Mouse (Mus musculus): ENCODE data around the gene Mrfap1.

- no peak for TF ChIP-seq CTCF (IDR thresholded peaks at IDR 0.05; ENCODE audit: borderline replicate concordance, control insufficient read depth, extremely low read depth, insufficient read depth, low read length, poor library complexity)
- no peak for TF ChIP-seq POLR2A (IDR thresholded peaks at IDR 0.05; ENCODE audit: control insufficient read depth, extremely low read depth, insufficient read depth, low read length, poor library complexity)
Measured at GRCm38 (mm10) chr5:36772586-36772985, 24.0 kb downstream of the Mrfap1 start.

Data from thymus, adult 2 months (tissue).